Mouse (Mus musculus) small intestine, adult 2 months (tissue): ENCODE measurements around the gene Olfr452. TPM values are rescaled to one million over a fixed set of nuclear protein-coding genes. Genes with fewer than 3 reads are reported as not detected.

Source experiments
- H3K27ac ChIP-seq: fragments of 200-500 bp; 2 replicates; pipeline ENCODE4 v1.5.1; 2012; ENCODE audit warnings: low read depth, low read length, control low read depth, inconsistent platforms; ENCODE audit not compliant: insufficient read depth
- H3K27me3 ChIP-seq: fragments of 200-500 bp; 2 replicates; pipeline ENCODE4 v1.6.1; 2012; ENCODE audit warnings: mild to moderate bottlenecking, moderate library complexity, low read length, inconsistent platforms; ENCODE audit not compliant: control insufficient read depth, insufficient read depth
- H3K36me3 ChIP-seq: fragments of 200-500 bp; 2 replicates; pipeline ENCODE4 v1.6.1; 2012; ENCODE audit warnings: mild to moderate bottlenecking, low read length, control low read depth, inconsistent platforms; ENCODE audit not compliant: control insufficient read depth, insufficient read depth
- H3K4me1 ChIP-seq: fragments of 200-500 bp; 2 replicates; pipeline ENCODE4 v1.6.1; 2012; ENCODE audit warnings: low read length, inconsistent platforms, mixed read lengths; ENCODE audit not compliant: control insufficient read depth, insufficient read depth, insufficient read length
- H3K4me3 ChIP-seq: fragments of 200-500 bp; 2 replicates; pipeline ENCODE4 v1.5.1; 2012; ENCODE audit warnings: low read depth, mild to moderate bottlenecking, control low read depth, inconsistent platforms, low read length, moderate library complexity
- CTCF ChIP-seq: fragments of 200-500 bp; IDR thresholded peaks from 2 replicates; pipeline ENCODE4 v1.5.1; 2012; ENCODE audit warnings: low read depth, mild to moderate bottlenecking, control low read depth, inconsistent platforms, low read length, moderate library complexity, mixed read lengths; ENCODE audit not compliant: insufficient replicate concordance, insufficient read length; ENCODE audit errors: extremely low read depth
- POLR2A ChIP-seq: fragments of 200-500 bp; IDR thresholded peaks from 2 replicates; pipeline ENCODE4 v1.6.1; 2012; ENCODE audit warnings: low read depth, mild to moderate bottlenecking, control low read depth, inconsistent platforms, low read length, moderate library complexity
- WGBS: fragments of 180-500 bp; shearing (Covaris S2); methylation state at CpG from one replicate; pipeline ENCODE4 v1.1.7; 2018; 5-methylcytosine and 5-hydroxymethylcytosine counted together
- polyA plus RNA-seq: library from polyadenylated mRNA; depleted of rRNA; stranded (reverse); fragments of >200 nt; gene quantifications from 2 replicates; pipeline ENCODE4 v1.2.3, GENCODE M21; 2012; rRNA removed

The Olfr452 gene
- polyA plus RNA-seq, 1 experiment, result not detected

DNA sequence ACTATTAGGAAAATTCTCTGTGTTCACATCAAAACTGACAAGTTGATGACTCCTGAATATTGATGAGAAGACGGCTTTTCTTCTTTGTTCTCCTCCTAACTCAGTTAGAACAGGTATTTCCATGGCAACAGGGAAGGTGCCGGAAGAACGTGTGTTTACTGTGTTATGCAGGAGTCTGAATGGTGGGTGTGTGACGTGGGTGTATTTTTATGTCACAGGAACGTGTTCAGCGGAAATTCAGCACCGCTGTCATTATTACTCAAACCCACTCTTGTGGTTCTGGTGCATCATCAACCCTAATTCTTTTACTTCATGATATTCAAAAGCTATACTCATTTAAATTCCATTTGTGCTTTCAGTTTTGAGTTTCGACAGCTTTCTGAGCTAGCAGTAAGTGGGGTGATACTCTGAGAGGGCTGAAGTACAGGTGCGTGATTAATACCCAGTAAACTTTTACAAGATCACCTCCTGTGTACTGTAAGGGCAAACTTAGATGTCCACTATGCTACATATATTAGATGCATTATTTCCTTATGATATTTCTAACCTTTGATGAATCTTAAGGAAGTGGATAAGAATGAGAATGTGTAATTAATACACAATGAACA, 6.2 kb downstream of the Olfr452 start:
- Histone ChIP-seq H3K4me1 (no peaks in the 10 kb centered on the region), H3K36me3 (no peaks in the 10 kb centered on the region), H3K4me3 (no peak overlapping the region), H3K27me3 (no peaks in the 10 kb centered on the region), H3K27ac (no peak overlapping the region)
- TF ChIP-seq POLR2A (no peak), CTCF (no peak)
- 72% methylated on average over 9 of the region's 9 CpGs for WGBS

DNA sequence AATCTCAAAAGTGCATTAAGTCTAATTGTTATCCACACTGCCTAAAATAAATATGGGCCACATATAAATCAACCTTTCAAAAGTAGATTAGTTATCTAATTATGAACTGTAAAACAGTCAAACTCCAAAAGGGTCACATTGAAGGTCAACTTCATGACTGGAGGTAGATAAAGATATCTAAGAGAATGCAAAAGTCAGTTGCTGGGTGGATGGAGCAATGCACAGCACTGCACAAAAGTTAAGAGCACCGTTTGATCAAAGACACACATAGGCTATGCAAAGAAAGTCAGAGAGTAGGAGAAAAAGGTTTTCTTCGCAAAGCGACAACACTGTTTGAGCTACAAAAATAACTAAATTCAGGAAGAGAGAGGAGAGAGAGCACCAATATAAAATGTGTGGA, 10.1 kb downstream of the Olfr452 start:
- Histone ChIP-seq H3K27me3 (no peaks in the 10 kb centered on the region), H3K27ac (no peak overlapping the region), H3K4me1 (no peaks in the 10 kb centered on the region), H3K36me3 (no peaks in the 10 kb centered on the region), H3K4me3 (no peak overlapping the region)
- TF ChIP-seq CTCF (no peak), POLR2A (no peak)
- WGBS, result 57% methylated on average over 3 of the region's 3 CpGs

DNA sequence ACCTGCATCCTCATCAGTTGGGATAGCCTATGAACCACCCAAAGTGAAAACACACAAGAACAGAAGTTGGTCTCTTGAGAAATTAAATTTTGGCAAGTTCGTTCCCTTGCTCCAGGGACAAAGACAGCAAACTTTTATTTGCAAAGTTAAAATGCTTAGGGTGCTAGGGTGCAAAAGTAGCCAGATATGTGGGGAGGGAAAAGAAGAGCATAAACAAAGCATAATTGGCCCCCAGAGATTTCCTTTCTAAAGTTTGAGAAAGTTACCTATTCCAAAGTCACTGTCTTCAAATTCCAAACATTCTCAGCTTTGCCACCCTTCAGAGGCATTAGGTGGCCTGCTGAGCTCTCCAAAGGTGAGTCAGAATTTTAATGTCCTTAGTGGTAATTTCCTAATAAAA, 26.7 kb downstream of the Olfr452 start, which contains the start of gene Olfr450:
Gene Olfr450, plus strand, starts transcription at position 301 of the 400 bp plus-strand sequence.
- Histone ChIP-seq H3K27me3 (no peaks in the 10 kb centered on the region), H3K27ac (no peak within 1 kb of the TSS), H3K4me3 (no peak within 1 kb of the TSS), H3K36me3 (no peaks in the 10 kb centered on the region), H3K4me1 (no peaks in the 10 kb centered on the region)
- WGBS, result 68% methylated on average over 1 of the region's 1 CpGs
- TF ChIP-seq POLR2A (no peak), CTCF (no peak)

DNA sequence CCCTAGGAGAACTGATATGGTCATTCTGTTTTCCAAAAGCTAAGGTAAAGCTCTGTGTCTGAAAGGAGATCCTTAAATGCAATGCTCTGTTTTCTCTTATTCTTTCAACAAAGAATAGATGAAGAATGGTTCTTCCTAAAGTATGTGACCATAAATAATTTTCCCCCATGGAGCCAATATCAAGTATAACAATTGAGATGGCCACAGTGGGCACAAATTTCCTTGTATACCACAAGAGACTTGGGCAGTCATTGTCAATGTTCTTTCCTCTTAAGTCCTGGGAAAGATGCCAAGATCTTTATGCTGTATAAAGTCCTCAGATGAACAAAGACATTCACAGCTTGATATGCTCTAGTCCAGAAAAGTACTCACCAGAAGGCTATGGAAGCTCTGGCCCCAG, 49.2 kb downstream of the Olfr452 start, which contains the start of gene Olfr449:
Gene Olfr449, plus strand, starts transcription at position 301 of the 400 bp plus-strand sequence.
- no peak within 1 kb of the TSS for H3K4me3 ChIP-seq
- no peaks in the 10 kb centered on the region for H3K27me3 ChIP-seq
- no peaks in the 10 kb centered on the region for H3K4me1 ChIP-seq
- H3K27ac ChIP-seq, result no peak within 1 kb of the TSS
- TF ChIP-seq CTCF (no peak), POLR2A (no peak)
- H3K36me3 ChIP-seq, result no peaks in the 10 kb centered on the region

Other genes starting within 250 kb of the Olfr452 start
- not detected in 2 replicates for gene Olfr455, start 237.5 kb upstream of the Olfr452 start, polyA plus RNA-seq
- gene Tcaf3, start 187.4 kb upstream of the Olfr452 start, polyA plus RNA-seq, result not detected in 2 replicates
- gene Tcaf2, start 139.8 kb upstream of the Olfr452 start, polyA plus RNA-seq, result 3.4 and 4.4 TPM in 2 replicates
- gene Tcaf1, start 75.0 kb upstream of the Olfr452 start, polyA plus RNA-seq, result 2.2 and 2.9 TPM in 2 replicates
- gene Olfr453, start 45.7 kb upstream of the Olfr452 start, polyA plus RNA-seq, result not detected in 2 replicates
- gene Olfr38, start 28.7 kb upstream of the Olfr452 start, polyA plus RNA-seq, result not detected in 2 replicates
- gene Olfr450, start 26.8 kb downstream of the Olfr452 start, polyA plus RNA-seq, result not detected in 2 replicates
- not detected in 2 replicates for gene Olfr449, start 49.3 kb downstream of the Olfr452 start, polyA plus RNA-seq
- not detected in 2 replicates for gene Olfr448, start 105.3 kb downstream of the Olfr452 start, polyA plus RNA-seq
- not detected in 2 replicates for gene Olfr447, start 123.8 kb downstream of the Olfr452 start, polyA plus RNA-seq
- gene Olfr446, start 136.3 kb downstream of the Olfr452 start, polyA plus RNA-seq, result not detected in 2 replicates
- not detected in 2 replicates for gene Olfr444, start 164.0 kb downstream of the Olfr452 start, polyA plus RNA-seq